Mouse (Mus musculus) MEL (cell line): ENCODE data around the gene Ubp1.

Source experiments
- CHD2 ChIP-seq: IDR thresholded peaks from 2 replicates; pipeline ENCODE4 v1.6.1; 2011; ENCODE audit warnings: low read length, improper control_type of control experiment
- CTCF ChIP-seq, 3 experiments: IDR thresholded peaks in 2 of 3; conservative IDR thresholded peaks in 1 of 3; 2 replicates each; pipeline ENCODE4 v1.5.1; 2011 to 2012; ENCODE audit warnings: low read length in 3 of 3, low read depth in 2 of 3, mild to moderate bottlenecking in 2 of 3, improper control_type of control experiment in 1 of 3, inconsistent platforms in 1 of 3, mixed read lengths in 1 of 3, moderate library complexity in 1 of 3; ENCODE audit not compliant: control insufficient read depth in 1 of 3, insufficient read depth in 1 of 3, poor library complexity in 1 of 3, severe bottlenecking in 1 of 3
- GATA1 ChIP-seq: IDR thresholded peaks from 2 replicates; pipeline ENCODE4 v1.6.1; 2011; ENCODE audit warnings: low read depth, low read length, improper control_type of control experiment
- KAT2A ChIP-seq: conservative IDR thresholded peaks from 2 replicates; pipeline ENCODE4 v1.6.1; 2012; ENCODE audit warnings: low read depth, low read length, improper control_type of control experiment, inconsistent platforms
- MYC ChIP-seq: IDR thresholded peaks from 2 replicates; pipeline ENCODE4 v1.6.1; 2011; ENCODE audit warnings: low read depth, mild to moderate bottlenecking, low read length, improper control_type of control experiment, moderate library complexity
- POLR2A ChIP-seq, 2 experiments: IDR thresholded peaks; 2 replicates each; pipeline ENCODE4 v1.6.1; 2011 to 2012; ENCODE audit warnings: low read length in 2 of 2, mild to moderate bottlenecking in 2 of 2, control low read depth in 1 of 2, improper control_type of control experiment in 1 of 2, low read depth in 1 of 2, moderate library complexity in 1 of 2; ENCODE audit not compliant: control insufficient read depth in 1 of 2, insufficient read depth in 1 of 2, poor library complexity in 1 of 2
- POLR2AphosphoS5 ChIP-seq: IDR thresholded peaks from 2 replicates; pipeline ENCODE4 v1.6.1; 2012; ENCODE audit warnings: low read depth, borderline replicate concordance, mild to moderate bottlenecking, inconsistent platforms, low read length, moderate library complexity, mixed read lengths
- USF2 ChIP-seq, 2 experiments: IDR thresholded peaks; 2 replicates each; pipeline ENCODE4 v1.6.1; 2011 to 2012; ENCODE audit warnings: improper control_type of control experiment in 2 of 2, low read length in 2 of 2, borderline replicate concordance in 1 of 2, inconsistent platforms in 1 of 2, low read depth in 1 of 2, mild to moderate bottlenecking in 1 of 2; ENCODE audit not compliant: insufficient read depth in 1 of 2

GRCm38 (mm10) chr9:113964415-113964814 is 33.7 kb downstream of the Ubp1 start:
- TF ChIP-seq USF2 (IDR thresholded peaks at IDR 0.05; ENCODE audit: borderline replicate concordance in 1 of 2, insufficient read depth in 1 of 2, low read depth in 1 of 2, low read length in 2 of 2) = no peak
- TF ChIP-seq CHD2 = no peak
- TF ChIP-seq CTCF (IDR thresholded peaks at IDR 0.05 in 2 of 3, conservative IDR thresholded peaks at IDR 0.05 in 1 of 3; ENCODE audit: control insufficient read depth in 1 of 3, insufficient read depth in 1 of 3, low read depth in 2 of 3, low read length in 3 of 3, poor library complexity in 1 of 3, severe bottlenecking in 1 of 3) = no peak
- no peak for TF ChIP-seq MYC
- TF ChIP-seq POLR2A (IDR thresholded peaks at IDR 0.05; ENCODE audit: control insufficient read depth in 1 of 2, insufficient read depth in 1 of 2, low read depth in 1 of 2, low read length in 2 of 2, poor library complexity in 1 of 2) = no peak
- TF ChIP-seq GATA1 = no peak
- TF ChIP-seq POLR2AphosphoS5 = no peak
- no peak for TF ChIP-seq KAT2A
